Mouse (Mus musculus): ENCODE measurements at regions not wholly inside any gene's neighbourhood (a gene's known extent, or its start where the extent isn't known, plus 50 kb on each side); places are given as distances from the start of the nearest gene placed in this dataset.
"Not testable (repeated sequence)": the region's sequence is repeated elsewhere in the genome, so short reads cannot be mapped to it uniquely, and the experiment has no call there.

DNA sequence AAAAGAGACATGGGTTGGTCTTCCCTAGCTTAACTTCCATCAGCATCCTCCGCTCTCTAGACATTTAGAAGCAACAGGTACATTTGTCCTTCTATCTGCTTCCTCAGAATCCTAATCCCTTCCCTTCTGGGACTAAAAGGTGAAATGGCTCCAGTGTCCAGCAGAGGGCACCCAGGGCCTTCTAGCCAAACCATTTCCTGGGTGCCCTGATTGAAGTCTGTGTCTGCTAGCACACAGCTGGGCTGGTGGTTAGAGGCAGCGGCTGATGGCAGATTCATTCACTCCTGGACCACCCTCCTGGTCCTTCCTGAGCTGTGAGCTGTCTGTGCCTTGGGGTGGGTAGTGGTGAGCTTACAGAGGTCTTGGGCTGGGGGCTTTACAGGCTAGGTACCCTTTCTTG is 76.5 kb upstream of the Col13a1 start:
- peak; percentile 52 for DNase-seq (ENCODE audit: low read depth, low spot score)

DNA sequence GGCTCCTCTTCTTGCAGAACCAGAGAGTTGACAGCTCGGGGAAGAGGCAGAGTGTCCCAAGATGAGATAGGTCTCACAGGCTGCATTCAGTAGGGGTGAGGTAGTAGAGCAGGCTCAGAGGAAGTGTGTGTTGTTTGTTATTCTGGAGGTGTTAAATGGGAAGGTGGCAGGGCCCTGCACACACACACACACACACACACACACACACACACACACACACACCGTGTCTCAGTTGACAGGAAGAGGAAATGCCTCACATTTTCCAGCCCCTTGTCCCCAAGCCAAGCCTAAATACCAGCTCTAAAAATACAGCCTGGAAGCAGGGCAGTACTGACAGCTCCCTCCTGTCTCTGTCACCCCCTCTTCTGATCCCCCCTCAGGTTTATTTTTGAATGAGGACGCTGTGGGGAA is 70.9 kb upstream of the Col13a1 start:
- no peak for DNase-seq (ENCODE audit: low read depth, low spot score)

DNA sequence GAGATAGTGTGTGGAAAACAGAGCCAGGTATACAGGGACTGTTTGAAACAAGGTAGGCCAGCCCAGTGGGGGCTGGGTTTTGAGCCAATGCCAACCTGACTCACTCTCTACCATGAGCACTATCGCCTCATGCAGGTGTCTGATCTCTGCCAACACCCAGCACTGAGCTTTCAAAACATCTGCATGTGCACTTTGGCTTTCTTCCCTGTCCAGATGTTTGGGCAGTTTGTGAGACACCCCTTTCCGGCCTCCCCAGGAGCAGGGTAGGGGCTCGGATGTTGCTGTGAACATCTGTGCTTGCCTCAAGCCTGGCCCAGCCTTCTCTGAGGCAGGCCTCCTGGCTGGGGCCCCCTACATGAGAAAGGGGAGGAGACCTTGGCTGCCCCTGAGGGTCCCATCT is 65.5 kb upstream of the Col13a1 start:
- no peak for DNase-seq (ENCODE audit: low read depth, low spot score)

DNA sequence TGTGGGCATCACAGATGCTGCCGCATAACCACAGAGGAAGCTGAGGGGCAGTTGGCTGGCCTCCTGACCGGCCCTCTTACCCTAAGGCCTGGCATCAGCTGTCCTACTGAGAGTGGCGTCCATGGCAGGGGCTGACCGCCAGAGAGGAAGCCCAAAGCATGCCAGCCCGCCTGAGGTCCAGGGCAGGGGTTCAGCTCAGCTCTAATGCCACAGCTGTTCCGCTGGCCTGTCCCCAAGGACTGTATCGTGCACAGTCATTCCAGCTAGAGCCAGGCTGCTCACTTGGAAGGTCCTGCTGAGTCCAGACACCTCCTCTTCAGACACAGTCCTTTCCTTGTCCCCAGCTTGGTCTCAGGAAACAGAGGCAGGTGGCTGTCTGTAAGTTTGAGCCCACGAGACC is 61.0 kb upstream of the Col13a1 start:
- no peak for DNase-seq (ENCODE audit: low read depth, low spot score)

DNA sequence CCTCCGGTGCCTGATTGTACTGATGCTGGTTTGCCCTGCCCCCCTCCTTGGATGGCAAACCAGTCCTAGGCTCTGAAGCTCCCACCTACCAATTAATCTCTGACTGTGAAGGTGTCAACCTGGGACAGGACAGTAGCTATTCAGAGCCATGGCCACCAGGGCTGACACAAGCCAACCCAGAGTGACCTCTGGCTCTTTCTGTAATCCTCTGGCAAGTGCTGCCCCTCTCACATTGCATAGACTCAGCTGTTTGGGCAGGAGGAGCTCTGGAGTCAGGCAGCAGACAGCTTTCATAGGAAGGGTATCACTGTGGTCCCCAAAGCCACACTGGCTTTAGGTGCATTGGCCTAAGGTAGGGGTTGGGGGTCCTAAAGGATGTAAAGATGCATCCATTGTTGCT is 59.7 kb upstream of the Col13a1 start:
- no peak for DNase-seq (ENCODE audit: low read depth, low spot score)

DNA sequence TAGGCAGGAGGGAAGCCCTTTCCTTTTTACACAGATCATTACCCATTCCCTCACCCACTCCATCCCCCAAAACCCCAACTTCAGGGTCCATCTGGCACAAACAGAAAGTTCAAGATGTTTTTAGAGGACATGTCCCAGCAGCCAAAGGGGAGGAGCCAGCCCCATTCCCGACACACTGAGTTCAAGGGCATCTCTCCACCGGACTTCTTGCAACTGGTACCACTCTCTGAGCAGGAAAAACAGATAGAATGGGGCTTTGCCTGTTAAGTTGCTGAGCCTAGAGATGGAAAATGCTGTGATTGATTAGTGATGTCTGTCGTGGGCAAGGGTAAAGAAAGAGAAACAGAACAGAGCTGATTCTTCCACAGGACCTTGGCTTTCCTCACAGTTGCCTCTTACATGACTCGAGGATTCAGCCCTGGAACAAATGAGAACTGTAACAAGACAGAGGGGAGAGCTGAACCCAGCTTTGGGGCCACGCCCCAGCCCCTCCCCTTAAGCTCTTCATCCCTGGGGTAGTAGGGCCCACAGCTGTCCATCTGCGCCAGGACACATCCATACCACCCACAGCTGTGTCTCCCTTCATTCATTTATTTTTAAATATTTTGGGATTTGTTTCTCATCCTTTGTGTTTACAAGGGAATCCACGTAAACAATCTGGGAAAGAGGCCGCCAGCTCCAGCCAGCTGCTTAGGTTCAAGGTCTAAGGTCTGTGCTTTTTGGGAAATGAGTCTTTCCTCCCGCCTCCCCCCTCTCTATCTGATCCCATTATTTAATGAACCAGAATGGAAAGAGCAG is 58.7 kb upstream of the Col13a1 start:
- no peak for DNase-seq (ENCODE audit: low read depth, low spot score)

DNA sequence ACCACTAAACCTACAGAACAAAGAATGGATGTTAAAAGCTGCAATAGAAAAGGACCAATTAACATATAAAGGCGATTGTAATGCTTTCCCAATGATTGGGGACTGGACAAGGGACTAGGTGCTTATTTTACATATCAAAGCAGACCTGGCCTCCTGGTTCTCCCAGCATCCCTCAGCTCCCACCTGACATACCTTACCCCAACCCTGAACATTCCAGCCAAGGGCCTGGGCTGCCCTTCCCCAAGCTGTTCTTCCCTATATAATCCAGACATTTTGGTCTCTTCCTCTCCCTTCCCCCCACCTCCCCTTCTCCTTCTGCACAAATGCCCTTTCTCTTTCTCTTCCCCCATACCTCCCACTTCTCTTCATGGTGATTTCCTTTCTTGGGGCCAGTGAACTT is 57.9 kb upstream of the Col13a1 start:
- no peak for DNase-seq (ENCODE audit: low read depth, low spot score)

DNA sequence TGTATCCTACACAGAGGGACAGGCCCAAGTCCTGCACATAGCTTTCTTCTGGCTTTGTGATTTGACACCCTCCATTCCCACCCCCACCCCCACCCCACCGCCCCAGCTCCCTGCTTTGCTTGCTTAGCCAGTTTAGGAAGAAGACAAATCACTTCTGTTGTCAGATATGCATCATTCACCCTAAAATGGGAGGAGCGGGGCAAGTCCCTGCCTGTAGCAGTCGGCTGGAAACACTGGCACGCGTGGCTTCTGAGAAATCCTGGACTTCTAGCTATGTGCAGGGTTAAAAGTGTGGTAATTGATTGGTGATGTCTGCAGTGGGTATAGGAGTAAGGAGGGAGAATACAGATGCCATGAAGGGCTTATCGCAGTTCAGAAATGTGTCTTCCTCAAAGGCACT is 55.4 kb upstream of the Col13a1 start:
- DNase-seq (ENCODE audit: low read depth, low spot score), result no peak

DNA sequence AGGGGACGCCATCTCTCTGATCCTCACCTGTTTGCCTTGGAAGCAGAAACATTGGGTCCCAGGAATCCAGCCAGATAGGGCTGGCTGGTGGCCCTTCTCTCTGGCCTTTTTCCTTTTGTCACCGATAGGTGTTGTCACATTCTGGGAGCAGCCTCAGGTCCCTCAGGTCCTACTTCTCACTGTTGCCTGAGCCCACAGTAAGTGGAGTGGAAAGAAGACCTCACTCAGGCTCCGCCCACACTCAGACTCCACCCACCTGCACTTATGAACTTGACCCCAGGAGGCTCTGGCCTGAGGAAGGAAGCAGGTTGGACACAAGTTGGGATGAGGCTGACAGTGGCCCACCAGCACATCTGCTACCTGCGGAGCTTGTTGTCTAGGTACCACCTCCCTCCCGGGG is 54.8 kb upstream of the Col13a1 start:
- no peak for DNase-seq (ENCODE audit: low read depth, low spot score)

DNA sequence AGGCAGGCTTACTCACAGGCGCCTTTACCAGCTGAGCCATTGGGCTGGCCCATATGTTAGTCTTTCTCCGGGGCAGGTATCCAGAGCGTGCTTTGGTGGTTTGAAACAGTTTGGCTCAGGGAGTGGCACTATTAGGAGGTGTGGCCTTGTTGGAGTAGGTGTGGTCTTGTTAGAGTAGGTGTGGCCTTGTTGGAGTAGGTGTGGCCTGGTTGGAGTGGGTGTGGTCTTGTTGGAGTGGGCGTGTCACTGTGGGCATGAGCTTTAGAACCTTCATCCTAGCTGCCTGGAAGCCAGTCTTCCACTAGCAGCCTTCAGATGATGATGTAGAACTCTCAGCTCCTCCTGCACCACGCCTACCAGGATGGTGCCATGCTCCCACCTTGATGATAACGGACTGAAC is 53.1 kb upstream of the Col13a1 start:
- not testable (repeated sequence) for DNase-seq (ENCODE audit: low read depth, low spot score)

DNA sequence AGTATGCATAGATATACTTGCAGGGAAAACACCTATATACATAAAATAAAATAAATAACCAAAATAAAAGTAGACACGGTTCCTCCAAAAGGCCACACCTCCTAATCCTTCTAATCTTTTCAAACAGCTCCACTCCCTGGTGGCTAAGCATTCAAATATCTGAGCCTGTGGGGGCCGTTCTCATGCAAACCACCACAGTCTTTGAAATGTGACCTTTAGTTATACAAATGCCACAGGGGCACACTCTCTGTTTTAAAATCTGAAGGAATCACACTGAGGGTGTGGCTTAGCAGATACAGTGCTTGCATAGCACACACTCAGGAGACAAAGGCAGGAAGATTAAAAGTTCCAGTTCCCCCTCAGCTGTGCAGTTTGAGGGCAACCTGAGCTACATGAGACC is 50.4 kb upstream of the Col13a1 start:
- DNase-seq (ENCODE audit: low read depth, low spot score), result no peak

Data from retina, postnatal 7 days (tissue).